Mouse (Mus musculus) MEL (cell line): ENCODE data around the gene Podxl2.

ENCODE experiments used
- BHLHE40 ChIP-seq: IDR thresholded peaks from 2 replicates; pipeline ENCODE4 v1.6.1; 2012; ENCODE audit warnings: low read depth, mild to moderate bottlenecking, inconsistent platforms, low read length, improper control_type of control experiment, borderline replicate concordance
- CHD1 ChIP-seq: IDR thresholded peaks from 2 replicates; pipeline ENCODE4 v1.6.1; 2012; ENCODE audit warnings: low read depth, mild to moderate bottlenecking, inconsistent platforms, low read length, improper control_type of control experiment
- CTCF ChIP-seq, 3 experiments: IDR thresholded peaks in 2 of 3; conservative IDR thresholded peaks in 1 of 3; 2 replicates each; pipeline ENCODE4 v1.5.1; 2011 to 2012; ENCODE audit warnings: low read length in 3 of 3, low read depth in 2 of 3, mild to moderate bottlenecking in 2 of 3, improper control_type of control experiment in 1 of 3, inconsistent platforms in 1 of 3, mixed read lengths in 1 of 3, moderate library complexity in 1 of 3; ENCODE audit not compliant: control insufficient read depth in 1 of 3, insufficient read depth in 1 of 3, poor library complexity in 1 of 3, severe bottlenecking in 1 of 3
- EP300 ChIP-seq, 2 experiments: IDR thresholded peaks; 2 replicates each; pipeline ENCODE4 v1.6.1; 2011; ENCODE audit warnings: improper control_type of control experiment in 2 of 2, low read length in 2 of 2, low read depth in 1 of 2, mild to moderate bottlenecking in 1 of 2
- ETS1 ChIP-seq: IDR thresholded peaks from 2 replicates; pipeline ENCODE4 v1.6.1; 2012; ENCODE audit warnings: low read depth, mild to moderate bottlenecking, inconsistent platforms, low read length, improper control_type of control experiment, moderate library complexity
- HCFC1 ChIP-seq: IDR thresholded peaks from 2 replicates; pipeline ENCODE4 v1.6.1; 2012; ENCODE audit warnings: low read depth, mild to moderate bottlenecking, inconsistent platforms, low read length, improper control_type of control experiment, moderate library complexity
- KAT2A ChIP-seq: conservative IDR thresholded peaks from 2 replicates; pipeline ENCODE4 v1.6.1; 2012; ENCODE audit warnings: low read depth, low read length, improper control_type of control experiment, inconsistent platforms
- MXI1 ChIP-seq: IDR thresholded peaks from 2 replicates; pipeline ENCODE4 v1.6.1; 2011; ENCODE audit warnings: mild to moderate bottlenecking, low read depth, low read length, improper control_type of control experiment
- MYB ChIP-seq: IDR thresholded peaks from 2 replicates; pipeline ENCODE4 v1.6.1; 2011; ENCODE audit warnings: mild to moderate bottlenecking, low read depth, low read length, improper control_type of control experiment
- POLR2A ChIP-seq, 2 experiments: IDR thresholded peaks; 2 replicates each; pipeline ENCODE4 v1.6.1; 2011 to 2012; ENCODE audit warnings: low read length in 2 of 2, mild to moderate bottlenecking in 2 of 2, control low read depth in 1 of 2, improper control_type of control experiment in 1 of 2, low read depth in 1 of 2, moderate library complexity in 1 of 2; ENCODE audit not compliant: control insufficient read depth in 1 of 2, insufficient read depth in 1 of 2, poor library complexity in 1 of 2
- RAD21 ChIP-seq: IDR thresholded peaks from 2 replicates; pipeline ENCODE4 v1.6.1; 2011; ENCODE audit warnings: mild to moderate bottlenecking, low read depth, low read length, improper control_type of control experiment
- SIN3A ChIP-seq: IDR thresholded peaks from 2 replicates; pipeline ENCODE4 v1.6.1; 2012; ENCODE audit warnings: low read length, improper control_type of control experiment, inconsistent platforms
- TCF12 ChIP-seq: IDR thresholded peaks from 2 replicates; pipeline ENCODE4 v1.6.1; 2014; ENCODE audit warnings: low read depth, mild to moderate bottlenecking, inconsistent platforms, low read length, improper control_type of control experiment, moderate library complexity
- ZKSCAN1 ChIP-seq: IDR thresholded peaks from 2 replicates; pipeline ENCODE4 v1.6.1; 2012; ENCODE audit warnings: low read depth, mild to moderate bottlenecking, inconsistent platforms, low read length, improper control_type of control experiment, moderate library complexity

DNA sequence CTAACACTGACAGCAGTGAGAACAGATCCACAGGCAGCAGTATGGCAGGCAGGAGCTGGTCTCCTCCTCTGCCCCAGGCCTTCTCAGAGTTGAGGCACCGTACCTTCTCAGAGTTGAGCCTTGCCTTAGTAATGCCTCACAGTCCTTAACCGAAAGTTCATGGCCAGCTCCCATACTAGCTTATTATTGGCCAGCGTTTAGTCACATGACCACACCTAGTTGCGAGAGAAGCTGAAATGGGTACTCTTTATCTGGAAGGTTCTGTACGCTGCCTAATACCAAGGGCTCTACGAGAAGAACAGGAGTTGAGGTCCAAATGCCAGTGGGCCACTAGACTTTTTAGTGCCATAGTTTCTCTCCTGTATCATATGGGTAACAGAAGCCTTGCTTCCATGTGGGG is 53.5 kb downstream of the Podxl2 start:
- TF ChIP-seq CTCF (IDR thresholded peaks at IDR 0.05 in 2 of 3, conservative IDR thresholded peaks at IDR 0.05 in 1 of 3; ENCODE audit: control insufficient read depth in 1 of 3, insufficient read depth in 1 of 3, low read depth in 2 of 3, low read length in 3 of 3, poor library complexity in 1 of 3, severe bottlenecking in 1 of 3) = no peak
- no peak for TF ChIP-seq MXI1
- TF ChIP-seq RAD21 = no peak
- TF ChIP-seq POLR2A (IDR thresholded peaks at IDR 0.05; ENCODE audit: control insufficient read depth in 1 of 2, insufficient read depth in 1 of 2, low read depth in 1 of 2, low read length in 2 of 2, poor library complexity in 1 of 2) = no peak
- no peak for TF ChIP-seq SIN3A
- TF ChIP-seq ZKSCAN1 = no peak
- no peak for TF ChIP-seq BHLHE40
- no peak for TF ChIP-seq HCFC1
- no peak for TF ChIP-seq TCF12
- no peak for TF ChIP-seq MYB
- no peak for TF ChIP-seq EP300 (IDR thresholded peaks at IDR 0.05; ENCODE audit: low read depth in 1 of 2, low read length in 2 of 2)
- TF ChIP-seq KAT2A = no peak
- no peak for TF ChIP-seq CHD1
- TF ChIP-seq ETS1 = no peak
